Comparison of ENCODE assay signal across 10 mouse cellular contexts in the genomic region with DNA sequence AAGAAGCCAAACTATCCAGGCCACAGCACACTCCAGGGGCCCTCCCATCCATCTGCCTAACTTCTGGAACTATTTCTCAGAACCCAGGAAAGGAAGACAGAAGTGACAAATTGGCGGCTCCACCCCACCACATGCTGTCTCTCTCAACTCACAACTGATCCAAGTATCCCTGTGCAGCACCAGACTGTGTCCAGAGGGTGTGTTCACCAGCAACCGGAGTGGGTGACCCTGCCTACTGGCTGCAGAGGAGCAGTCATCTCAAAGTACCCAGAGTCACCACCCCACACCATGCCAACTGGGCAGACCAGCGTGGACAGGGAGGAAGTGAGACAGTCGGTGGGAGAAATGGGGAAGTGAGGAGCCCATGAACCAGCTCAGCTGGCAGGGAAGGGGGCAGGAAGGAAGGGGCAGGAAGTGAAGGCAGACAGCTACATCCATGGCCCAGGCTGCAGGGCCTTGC. TPM values are rescaled to one million over a fixed set of nuclear protein-coding genes. Genes with fewer than 3 reads are reported as not detected.
A peak's percentile ranks its signal among the peaks of the same experiment; 100 is the strongest.
DNase-seq lines count a peak whose midpoint lies in the region; ATAC-seq and TF ChIP-seq lines count a peak whose summit lies in the region.
"Had no signal": no experiment of that assay in that cellular context is flagged by ENCODE, and none has a peak within 500 bp of the region (broad histone marks: within the 10 kb centered on the region; RNA-seq: fewer than 3 reads in every experiment).

No protein-coding gene starts in this region.

- TF ChIP-seq CTCF in liver, adult 2 months (IDR thresholded peaks at IDR 0.05; ENCODE audit: low read depth, low read length) = no peak

- DNase-seq in cerebellum, adult 11-12 months = peak; percentile 75
- no peak for DNase-seq in cerebellum, postnatal 36 days
- peak; percentile 12 for DNase-seq in liver, adult 2 months (ENCODE audit: extremely low read depth, low read depth, low spot score)
- no peak for DNase-seq in liver
- peak; percentile 70 to 80 for DNase-seq in lung, postnatal 4 days
- DNase-seq in ovary, adult 18-20 months (ENCODE audit: low spot score) = no peak
- DNase-seq in retina, embryonic 14.5 days (ENCODE audit: low spot score) = no peak

- WGBS in liver, adult 2 months = 67% methylated on average over 4 of the region's 4 CpGs

- TF ChIP-seq POLR2A in liver, adult 2 months (IDR thresholded peaks at IDR 0.05; ENCODE audit: extremely low read depth, insufficient read depth, low read length) = no peak

- no peak overlapping the region for H3K4me3 ChIP-seq in liver, adult 2 months (ENCODE audit: insufficient read depth, low read depth, low read length)
- H3K4me3 ChIP-seq: embryonic facial prominence, embryonic 12.5 days had no signal

- H3K79me2 ChIP-seq in liver, adult 2 months (ENCODE audit: control insufficient read depth, insufficient read depth, low read length) = no peaks in the 10 kb centered on the region

- no peak overlapping the region for H3K27ac ChIP-seq in liver, adult 2 months (replicated peaks; ENCODE audit: insufficient read depth, low read depth, low read length)
- H3K27ac ChIP-seq: embryonic facial prominence, embryonic 12.5 days had no signal

- ATAC-seq in common myeloid progenitor, adult 5-6 weeks (replicated peaks; ENCODE audit: low read depth, poor library complexity, severe bottlenecking) = peak; percentile 95

- H3K4me1 ChIP-seq in liver, adult 2 months (ENCODE audit: control insufficient read depth, insufficient read depth, low read length) = peaks cover 7% of the 10 kb centered on the region; the same call in 1 of the 2 replicates

- H3K9ac ChIP-seq in liver, adult 2 months (ENCODE audit: low read depth, low read length) = no peak overlapping the region
- H3K9ac ChIP-seq: embryonic facial prominence, embryonic 12.5 days had no signal

- H3K27me3 ChIP-seq in liver, adult 2 months (ENCODE audit: control insufficient read depth, insufficient read depth, low read length) = no peaks in the 10 kb centered on the region
- H3K27me3 ChIP-seq: embryonic facial prominence, embryonic 12.5 days had no signal

- H3K36me3 ChIP-seq in liver, adult 2 months (ENCODE audit: control insufficient read depth, insufficient read depth, low read length) = no peaks in the 10 kb centered on the region

RNA-seq across cellular contexts. Expression of gene Soga1, which starts 15.8 kb away (rescaled TPM):
- 1.0 and 2.6 TPM in 2 replicates for total RNA-seq in liver, adult 2 months (2014; rRNA removed)
- polyA plus RNA-seq in liver, adult 2 months (2012; rRNA removed) = 1.1 and 1.5 TPM in 2 replicates
- 5.6 and 7.0 TPM in 2 replicates for total RNA-seq in common myeloid progenitor, adult 5-6 weeks (2017)

RNA-seq across cellular contexts. Expression of gene Tldc2, which starts 23.6 kb away (rescaled TPM):
- total RNA-seq in liver, adult 2 months (2014; rRNA removed) = not detected in 2 replicates
- polyA plus RNA-seq in liver, adult 2 months (2012; rRNA removed) = not detected in 2 replicates
- not detected in 2 replicates for total RNA-seq in common myeloid progenitor, adult 5-6 weeks (2017)
- total RNA-seq: layer of hippocampus, adult 18-20 months had no signal
- polyA plus RNA-seq: embryonic facial prominence, embryonic 12.5 days had no signal

RNA-seq across cellular contexts. Expression of gene Dsn1, which starts 56.3 kb away (rescaled TPM):
- 1.0 TPM in 2 replicates for total RNA-seq in liver, adult 2 months (2014; rRNA removed)
- 0.10 and 0.49 TPM in 2 replicates for polyA plus RNA-seq in liver, adult 2 months (2012; rRNA removed)
- total RNA-seq in common myeloid progenitor, adult 5-6 weeks (2017) = 29.0 and 42.4 TPM in 2 replicates

Comparison
In these comparisons a context has a peak if more than half of its experiments do, and no peak if none do; other contexts are left out.
1. DNase-seq: peak in cerebellum, adult 11-12 months (single experiment), liver, adult 2 months (single experiment) and lung, postnatal 4 days (2 of 2); none in cerebellum, postnatal 36 days (0 of 2), liver (single experiment), ovary, adult 18-20 months (single experiment) and retina, embryonic 14.5 days (single experiment).
2. RNA of gene Dsn1, which starts 56.3 kb away (total RNA-seq): 29.0 to 42.4 TPM in common myeloid progenitor, adult 5-6 weeks; 1.0 TPM in liver, adult 2 months; every median in the first group is over 10 times any median in the second.